In genomic region chr7:31156034-31156928, GRCm38 (mm10) we compare ENCODE assay signal across 9 mouse cellular contexts. TPM values are rescaled to one million over a fixed set of nuclear protein-coding genes. Genes with fewer than 3 reads are reported as not detected.
DNase-seq lines count a peak whose midpoint lies in the region; ATAC-seq and TF ChIP-seq lines count a peak whose summit lies in the region.
"Had no signal": no experiment of that assay in that cellular context is flagged by ENCODE, and none has a peak within 500 bp of the region (broad histone marks: within the 10 kb centered on the region; RNA-seq: fewer than 3 reads in every experiment).

No protein-coding gene starts in this region.

- H3K27me3 ChIP-seq in G1E (ENCODE audit: insufficient read depth, low read length), result no peaks in the 10 kb centered on the region
- H3K27me3 ChIP-seq in heart, embryonic 13.5 days (replicated peaks), result no peaks in the 10 kb centered on the region
- no peaks in the 10 kb centered on the region for H3K27me3 ChIP-seq in neural tube, embryonic 11.5 days (ENCODE audit: control insufficient read depth, insufficient read depth, low read length)
- H3K27me3 ChIP-seq: neural tube, embryonic 13.5 days had no signal

- H3K4me1 ChIP-seq in G1E (ENCODE audit: insufficient read depth, low read depth, low read length), result peaks cover 54% of the 10 kb centered on the region
- peaks cover 34% of the 10 kb centered on the region for H3K4me1 ChIP-seq in heart, embryonic 13.5 days
- H3K4me1 ChIP-seq in neural tube, embryonic 11.5 days (ENCODE audit: control insufficient read depth, insufficient read depth, low read length), result 0 out of 2 replicates have a peak, but pooled peaks cover 4% of the 10 kb centered on the region

- peak overlapping the region; percentile 34; the same call in 1 of the 2 replicates for H3K9ac ChIP-seq in heart, embryonic 13.5 days
- H3K9ac ChIP-seq in neural tube, embryonic 11.5 days (ENCODE audit: low read length), result no peak overlapping the region
- H3K9ac ChIP-seq: neural tube, embryonic 13.5 days had no signal

- peak; percentile 24; the same call in 1 of the 2 replicates for ATAC-seq in G1E (ENCODE audit: extremely low read depth, insufficient number of reproducible peaks, low FRiP score, poor library complexity, severe bottlenecking)
- ATAC-seq in heart, embryonic 13.5 days (ENCODE audit: extremely low read depth, insufficient number of reproducible peaks, low FRiP score, low TSS enrichment), result no peak
- no peak for ATAC-seq in neural tube, embryonic 11.5 days (ENCODE audit: insufficient read depth, low FRiP score, low TSS enrichment)

- H3K27ac ChIP-seq in heart, embryonic 13.5 days (replicated peaks), result peak overlapping the region; percentile 62
- H3K27ac ChIP-seq in neural tube, embryonic 11.5 days (ENCODE audit: low read depth, low read length), result no peak overlapping the region

- H3K4me2 ChIP-seq in heart, embryonic 13.5 days, result peak overlapping the region; percentile 18
- no peak overlapping the region for H3K4me2 ChIP-seq in neural tube, embryonic 11.5 days (ENCODE audit: low read depth)
- H3K4me2 ChIP-seq: neural tube, embryonic 13.5 days had no signal

- peak overlapping the region; percentile 50; the same call in 1 of the 2 replicates for H3K4me3 ChIP-seq in G1E (ENCODE audit: low read depth, low read length)
- H3K4me3 ChIP-seq in heart, embryonic 13.5 days, result no peak overlapping the region
- H3K4me3 ChIP-seq in neural tube, embryonic 11.5 days (ENCODE audit: low read depth, low read length), result no peak overlapping the region
- H3K4me3 ChIP-seq: neural tube, embryonic 13.5 days had no signal

- 30% methylated on average over 18 of the region's 19 CpGs for WGBS in heart, embryonic 13.5 days
- 35% methylated on average over 19 of the region's 19 CpGs for WGBS in neural tube, embryonic 11.5 days

- H3K9me3 ChIP-seq in G1E (replicated peaks), result peaks cover 16% of the 10 kb centered on the region
- H3K9me3 ChIP-seq in heart, embryonic 13.5 days, result no peaks in the 10 kb centered on the region
- no peaks in the 10 kb centered on the region for H3K9me3 ChIP-seq in neural tube, embryonic 11.5 days (ENCODE audit: control insufficient read depth, low read length)
- H3K9me3 ChIP-seq: neural tube, embryonic 13.5 days had no signal

- H3K36me3 ChIP-seq in G1E (replicated peaks), result peaks cover 2% of the 10 kb centered on the region
- no peaks in the 10 kb centered on the region for H3K36me3 ChIP-seq in heart, embryonic 13.5 days
- no peaks in the 10 kb centered on the region for H3K36me3 ChIP-seq in neural tube, embryonic 11.5 days (ENCODE audit: control insufficient read depth, insufficient read depth, low read length)
- H3K36me3 ChIP-seq: neural tube, embryonic 13.5 days had no signal

- DNase-seq in heart, adult 11 months, result peak; percentile 96
- no peak for DNase-seq in heart, adult 8-10 months (ENCODE audit: low spot score)
- no peak for DNase-seq in G1E (ENCODE audit: low spot score)
- DNase-seq in liver, result peak; percentile 50
- DNase-seq in neural tube, embryonic 11.5 days (ENCODE audit: low spot score), result peak; percentile 43
- no peak for DNase-seq in layer of hippocampus, postnatal 36 days
- DNase-seq in c-Kit-positive CD71-positive TER-119-positive erythroid progenitor cells, embryonic 14.5 days (ENCODE audit: low spot score), result no peak

- TF ChIP-seq CTCF in G1E (IDR thresholded peaks at IDR 0.05; ENCODE audit: low read depth, low read length), result no peak

RNA-seq across cellular contexts. Expression of gene Gramd1a, which starts 0.6 kb away (rescaled TPM):
- total RNA-seq in heart, adult 8-10 months (2022), result 10 to 100 TPM; 26.6 to 42.2 (median 33.0) TPM
- total RNA-seq in G1E (2014; fragmentation: Nextera tagmentation) (38.4 and 52.7 TPM in 2 replicates), G1E (2017) (19.2 and 19.4 TPM in 2 replicates)
- polyA plus RNA-seq in G1E (2012), result 56.7 and 65.4 TPM in 2 replicates
- polyA plus RNA-seq in heart, embryonic 13.5 days (2015; fragmentation: Nextera tagmentation; extraction: Ambion mirVana), result 50.3 and 51.8 TPM in 2 replicates
- polyA plus RNA-seq in neural tube, embryonic 11.5 days (2014; fragmentation: Nextera tagmentation; extraction: Ambion mirVana), result 144 and 159 TPM in 2 replicates
- 100 to 1,000 TPM; 111 to 118 TPM for total RNA-seq in layer of hippocampus, postnatal 36 days (2021)

RNA-seq across cellular contexts. Expression of gene Scn1b, which starts 29.5 kb away (rescaled TPM):
- total RNA-seq in heart, adult 8-10 months (2022), result 10 to 100 TPM; 36.1 to 54.8 (median 38.3) TPM
- total RNA-seq in G1E (2014; fragmentation: Nextera tagmentation), result not detected in 2 replicates
- total RNA-seq in G1E (2017), result not detected in 2 replicates
- not detected in 2 replicates for polyA plus RNA-seq in G1E (2012)
- 2.5 and 3.1 TPM in 2 replicates for polyA plus RNA-seq in heart, embryonic 13.5 days (2015; fragmentation: Nextera tagmentation; extraction: Ambion mirVana)
- 0.65 and 0.94 TPM in 2 replicates for polyA plus RNA-seq in neural tube, embryonic 11.5 days (2014; fragmentation: Nextera tagmentation; extraction: Ambion mirVana)
- total RNA-seq in layer of hippocampus, postnatal 36 days (2021), result 100 to 1,000 TPM; 548 to 620 TPM

RNA-seq across cellular contexts. Expression of gene Hpn, which starts 41.2 kb away (rescaled TPM):
- 1 to 10 TPM; 2.2 to 3.7 (median 2.6) TPM for total RNA-seq in heart, adult 8-10 months (2022)
- total RNA-seq in G1E (2014; fragmentation: Nextera tagmentation) (not detected in 2 replicates), G1E (2017) (0.87 TPM in 1 of 2 replicates, not detected in the other)
- not detected in 2 replicates for polyA plus RNA-seq in G1E (2012)
- polyA plus RNA-seq in heart, embryonic 13.5 days (2015; fragmentation: Nextera tagmentation; extraction: Ambion mirVana), result 2.4 and 3.6 TPM in 2 replicates
- 1.6 TPM in 2 replicates for polyA plus RNA-seq in neural tube, embryonic 11.5 days (2014; fragmentation: Nextera tagmentation; extraction: Ambion mirVana)
- total RNA-seq in layer of hippocampus, postnatal 36 days (2021), result 1 to 10 TPM; 4.6 to 6.8 TPM

Comparison
In these comparisons a context has a peak if more than half of its experiments do, and no peak if none do; other contexts are left out.
1. DNase-seq: peak in heart, adult 11 months (single experiment), liver (single experiment) and neural tube, embryonic 11.5 days (single experiment); none in heart, adult 8-10 months (single experiment), G1E (single experiment), layer of hippocampus, postnatal 36 days (0 of 2) and c-Kit-positive CD71-positive TER-119-positive erythroid progenitor cells, embryonic 14.5 days (single experiment).
2. RNA of gene Scn1b, which starts 29.5 kb away (total RNA-seq): 548 to 620 TPM in layer of hippocampus, postnatal 36 days and 36.1 to 54.8 TPM in heart, adult 8-10 months; not detected in G1E; every median in the first group is over 10 times any median in the second.